Comparison of ENCODE assay signal across 15 mouse cellular contexts in the genomic region with DNA sequence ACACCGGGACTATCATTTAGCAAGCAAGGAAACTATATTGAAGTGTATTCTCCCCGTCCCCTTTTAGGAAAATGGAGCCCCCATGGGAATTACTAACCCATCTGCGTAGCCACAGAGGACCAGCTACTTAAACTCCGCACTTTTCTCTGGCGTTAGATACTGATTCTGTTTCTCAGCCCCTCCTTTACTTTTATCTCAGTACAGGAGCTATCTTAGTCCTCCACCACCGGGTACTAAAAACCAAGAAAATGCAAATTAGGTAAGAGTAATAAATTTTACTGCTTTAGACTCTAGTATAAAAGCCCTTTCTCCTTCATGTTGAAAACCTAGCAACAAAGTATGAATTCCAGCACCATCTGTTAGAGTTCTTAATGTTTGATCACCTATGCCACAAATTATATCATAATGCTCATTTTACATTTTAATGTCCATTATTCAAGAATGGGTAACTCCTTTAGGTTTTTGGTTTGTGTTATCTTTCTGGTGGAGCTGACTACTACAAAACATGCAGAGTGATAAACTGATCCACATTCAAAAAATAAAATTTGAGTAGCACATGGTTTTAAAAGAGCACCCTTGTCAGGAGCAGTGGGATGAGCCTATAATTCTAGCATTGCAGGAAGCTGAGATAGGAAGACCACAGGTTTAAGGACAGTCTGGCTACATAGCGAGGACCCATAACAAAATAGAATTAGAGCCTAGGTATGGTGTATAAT.
"Had no signal": no experiment of that assay in that cellular context is flagged by ENCODE, and none has a peak within 500 bp of the region (broad histone marks: within the 10 kb centered on the region; RNA-seq: fewer than 3 reads in every experiment).

No protein-coding gene starts in this region.

- H3K9me3 ChIP-seq: limb, embryonic 13.5 days; midbrain, embryonic 10.5 days; midbrain, embryonic 15.5 days; neural tube, embryonic 12.5 days had no signal

- H3K27me3 ChIP-seq: limb, embryonic 13.5 days; midbrain, embryonic 15.5 days; neural tube, embryonic 12.5 days had no signal

- DNase-seq: kidney, adult 11 months; kidney, adult 9 months; kidney, postnatal 36 days; layer of hippocampus, adult 9-11 months; layer of hippocampus, postnatal 36 days; lung, adult 18-20 months; right cerebral cortex, postnatal 4 days; spleen, adult 18-20 months; thymus, adult 18-20 months; thymus, postnatal 25 days had no signal

- H3K9ac ChIP-seq: limb, embryonic 13.5 days; midbrain, embryonic 15.5 days; neural tube, embryonic 12.5 days had no signal

- H3K4me2 ChIP-seq: limb, embryonic 13.5 days; midbrain, embryonic 15.5 days; neural tube, embryonic 12.5 days had no signal

- H3K4me3 ChIP-seq: limb, embryonic 13.5 days; midbrain, embryonic 10.5 days; midbrain, embryonic 15.5 days; neural tube, embryonic 12.5 days had no signal

- H3K27ac ChIP-seq: kidney, postnatal 0 days; limb, embryonic 13.5 days; midbrain, embryonic 10.5 days; midbrain, embryonic 15.5 days; neural tube, embryonic 12.5 days had no signal

- H3K4me1 ChIP-seq: midbrain, embryonic 15.5 days; neural tube, embryonic 12.5 days had no signal

- H3K36me3 ChIP-seq: limb, embryonic 13.5 days; midbrain, embryonic 10.5 days; midbrain, embryonic 15.5 days; neural tube, embryonic 12.5 days had no signal

- ATAC-seq: midbrain, embryonic 15.5 days had no signal
